Mouse (Mus musculus): ENCODE measurements at regions not wholly inside any gene's neighbourhood (a gene's known extent, or its start where the extent isn't known, plus 50 kb on each side); places are given as distances from the start of the nearest gene placed in this dataset.
A peak's percentile ranks its signal among the peaks of the same experiment; 100 is the strongest.

DNA sequence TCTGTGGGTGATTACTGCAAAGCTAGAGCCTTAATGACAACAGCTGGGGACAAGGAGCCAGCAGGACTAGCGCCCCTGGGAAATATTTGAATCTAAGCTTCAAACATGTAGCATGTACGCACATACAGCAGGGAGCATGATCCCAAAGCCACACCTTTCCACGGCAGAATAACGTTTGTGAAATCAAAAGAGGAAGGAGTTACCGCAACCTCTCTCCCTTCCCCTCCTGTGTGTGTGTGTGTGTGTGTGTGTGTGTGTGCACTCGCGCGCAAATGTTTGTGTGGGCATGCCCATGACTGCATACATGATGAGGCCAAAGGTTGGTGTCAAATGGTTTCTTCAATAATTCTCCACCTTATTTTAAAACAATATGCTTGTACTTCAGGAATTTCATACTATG is 132.9 kb downstream of the Rplp1 start:
- Histone ChIP-seq H3K27me3 (replicated peaks; ENCODE audit: low read depth, poor library complexity, severe bottlenecking) (no peaks in the 10 kb centered on the region), H3K36me3 (replicated peaks) (no peaks in the 10 kb centered on the region), H3K4me3 (no peak overlapping the region), H3K4me1 (no peaks in the 10 kb centered on the region), H3K27ac (replicated peaks) (no peak overlapping the region), H3K9me3 (no peaks in the 10 kb centered on the region)
- DNase-seq (ENCODE audit: low spot score), result no peak
- WGBS, result 93% methylated on average over 8 of the region's 8 CpGs

DNA sequence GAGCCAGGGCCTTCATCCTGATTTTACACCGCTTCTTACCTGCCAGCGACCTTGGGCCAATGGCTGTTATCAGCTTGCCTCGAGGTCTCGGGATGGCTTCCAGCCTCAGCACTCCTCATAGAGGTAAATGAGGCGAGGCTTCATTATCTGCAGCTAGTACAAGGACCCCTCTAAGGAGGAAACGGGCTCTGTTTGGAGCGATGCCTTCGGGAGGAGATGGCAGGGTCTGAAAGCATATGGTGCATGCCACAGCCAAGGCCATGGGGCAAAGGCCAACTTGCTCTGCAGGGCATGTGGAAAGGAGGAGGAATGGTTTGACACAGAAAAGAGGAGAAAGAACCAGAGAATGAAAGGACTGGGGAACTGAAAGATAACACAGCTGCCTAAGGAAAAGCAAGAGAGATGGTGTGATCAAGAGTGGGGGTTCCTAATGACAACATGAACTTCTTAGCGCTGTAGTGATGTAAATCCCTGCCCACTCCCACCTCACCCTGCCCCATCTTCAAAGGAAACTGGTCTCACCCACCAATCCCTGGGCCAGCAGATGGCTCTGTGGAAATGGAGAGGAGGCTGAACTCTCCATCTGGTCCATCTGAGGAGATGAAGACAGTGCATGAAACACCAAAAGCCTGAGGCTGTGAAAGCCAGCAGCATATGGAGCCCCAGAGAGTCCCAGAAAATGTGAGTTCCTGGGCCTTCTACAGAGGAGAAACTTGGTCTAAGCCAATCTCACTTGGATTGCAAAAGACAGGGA is 134.0 kb downstream of the Rplp1 start:
- Histone ChIP-seq H3K4me1 (no peaks in the 10 kb centered on the region), H3K9me3 (no peaks in the 10 kb centered on the region), H3K27ac (replicated peaks) (no peak overlapping the region), H3K36me3 (replicated peaks) (no peaks in the 10 kb centered on the region), H3K4me3 (no peak overlapping the region), H3K27me3 (replicated peaks; ENCODE audit: low read depth, poor library complexity, severe bottlenecking) (no peaks in the 10 kb centered on the region)
- WGBS, result 87% methylated on average over 9 of the region's 9 CpGs
- no peak for DNase-seq (ENCODE audit: low spot score)

DNA sequence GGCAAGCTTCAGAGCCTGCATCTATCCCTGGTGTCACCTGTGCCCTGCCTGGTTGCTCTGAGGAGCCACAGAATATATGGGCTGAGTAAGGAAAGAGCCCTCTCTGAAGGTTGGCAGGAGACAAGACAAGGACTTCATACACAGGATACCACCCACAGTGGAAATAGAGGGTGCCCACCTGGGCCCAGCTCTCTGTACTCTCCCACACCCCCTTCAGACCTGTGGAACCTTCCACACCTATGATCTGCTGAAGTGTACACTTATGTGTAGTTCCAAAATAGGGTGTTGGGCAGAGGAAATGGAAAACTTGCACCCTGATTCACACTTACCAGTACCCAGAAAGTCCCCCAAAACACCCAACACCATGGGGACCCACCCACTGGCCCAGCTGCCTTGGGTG is 135.2 kb downstream of the Rplp1 start:
- no peak for DNase-seq (ENCODE audit: low spot score)
- Histone ChIP-seq H3K27me3 (replicated peaks; ENCODE audit: low read depth, poor library complexity, severe bottlenecking) (no peaks in the 10 kb centered on the region), H3K4me3 (no peak overlapping the region), H3K36me3 (replicated peaks) (no peaks in the 10 kb centered on the region), H3K9me3 (no peaks in the 10 kb centered on the region), H3K4me1 (no peaks in the 10 kb centered on the region), H3K27ac (replicated peaks) (no peak overlapping the region)

DNA sequence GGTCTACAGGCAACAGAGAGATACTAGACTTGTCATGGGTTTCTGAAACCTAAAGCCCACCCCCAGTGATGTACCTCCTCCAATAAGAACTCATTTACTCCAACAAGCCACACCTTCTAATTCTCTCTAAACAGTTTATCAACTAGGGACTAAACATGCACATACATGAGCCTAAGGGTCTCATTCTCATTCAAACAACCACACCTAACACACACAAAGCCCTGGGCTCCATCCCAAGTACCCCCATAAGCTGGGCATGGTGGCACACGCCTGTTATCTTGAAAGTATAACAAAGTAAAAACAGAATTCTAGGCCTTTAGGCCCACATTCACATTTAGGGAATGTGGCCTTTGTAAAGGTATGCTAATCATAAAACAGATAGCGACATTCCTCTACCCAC is 137.9 kb downstream of the Rplp1 start:
- DNase-seq (ENCODE audit: low spot score), result no peak
- WGBS, result 87% methylated on average over 2 of the region's 2 CpGs
- H3K27me3 ChIP-seq (replicated peaks; ENCODE audit: low read depth, poor library complexity, severe bottlenecking), result no peaks in the 10 kb centered on the region
- no peaks in the 10 kb centered on the region for H3K36me3 ChIP-seq (replicated peaks)
- no peaks in the 10 kb centered on the region for H3K4me1 ChIP-seq
- H3K4me3 ChIP-seq, result no peak overlapping the region
- H3K27ac ChIP-seq (replicated peaks), result no peak overlapping the region
- H3K9me3 ChIP-seq, result no peaks in the 10 kb centered on the region

DNA sequence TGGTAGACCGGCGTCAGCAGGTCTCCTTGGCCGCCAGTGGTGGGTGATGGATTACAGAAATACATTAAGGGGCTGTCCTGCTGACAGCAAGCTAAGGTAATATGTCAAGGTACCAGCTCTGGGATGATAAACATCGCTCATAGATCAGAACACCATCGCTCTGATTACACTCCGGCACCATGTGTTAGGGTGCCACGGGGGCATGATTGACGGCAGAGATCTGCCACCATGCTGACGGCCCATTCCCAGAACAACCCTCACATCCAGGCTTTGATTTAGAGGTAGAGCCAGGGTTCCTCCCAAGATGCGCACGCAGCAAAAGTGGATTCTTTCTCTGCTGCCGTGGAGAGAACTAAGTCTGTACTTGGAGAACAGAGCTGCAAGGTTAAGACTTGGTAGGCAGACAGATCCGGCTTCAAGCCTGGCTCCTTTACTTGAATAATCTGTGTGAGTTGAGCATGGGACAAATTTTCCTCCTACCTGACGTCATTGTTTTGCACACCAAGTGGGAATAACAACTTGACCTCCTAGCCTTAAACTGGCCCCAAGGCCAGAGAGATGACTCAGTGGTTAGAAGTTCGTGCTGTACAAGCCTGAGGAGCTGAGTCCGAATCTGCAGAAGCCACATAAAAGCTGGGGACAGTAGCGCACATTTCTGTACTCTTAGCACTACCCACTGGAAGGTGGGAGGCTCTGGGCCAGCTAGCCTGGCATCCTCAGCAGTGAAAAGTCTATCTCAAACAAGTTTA is 144.0 kb downstream of the Rplp1 start:
- Histone ChIP-seq H3K9me3 (no peaks in the 10 kb centered on the region), H3K27ac (replicated peaks) (no peak overlapping the region), H3K27me3 (replicated peaks; ENCODE audit: low read depth, poor library complexity, severe bottlenecking) (no peaks in the 10 kb centered on the region), H3K4me1 (peaks cover 2% of the 10 kb centered on the region), H3K36me3 (replicated peaks) (no peaks in the 10 kb centered on the region), H3K4me3 (no peak overlapping the region)
- 89% methylated on average over 17 of the region's 17 CpGs for WGBS
- DNase-seq (ENCODE audit: low spot score), result no peak

DNA sequence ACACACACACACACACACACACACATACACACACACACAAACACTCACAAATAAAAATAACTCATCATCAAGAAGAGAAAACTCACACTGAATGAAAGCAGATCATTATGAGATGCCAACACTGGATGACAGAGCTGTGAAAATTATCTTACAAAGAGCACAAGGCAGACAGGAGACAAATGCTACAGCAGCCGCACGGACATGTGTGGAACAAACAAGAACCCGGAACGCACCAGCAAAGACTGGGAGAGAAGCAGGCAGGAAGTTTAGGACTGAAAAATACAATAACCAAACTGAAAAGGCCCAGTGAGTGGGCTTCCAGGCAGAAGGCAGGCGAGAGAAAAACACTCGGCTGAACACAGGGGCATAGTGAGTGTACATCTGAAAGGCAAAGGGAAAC is 148.2 kb downstream of the Rplp1 start:
- no peaks in the 10 kb centered on the region for H3K9me3 ChIP-seq
- H3K27ac ChIP-seq (replicated peaks), result no peak overlapping the region
- DNase-seq (ENCODE audit: low spot score), result no peak
- no peaks in the 10 kb centered on the region for H3K36me3 ChIP-seq (replicated peaks)
- no peaks in the 10 kb centered on the region for H3K27me3 ChIP-seq (replicated peaks; ENCODE audit: low read depth, poor library complexity, severe bottlenecking)
- H3K4me3 ChIP-seq, result no peak overlapping the region
- WGBS, result 88% methylated on average over 6 of the region's 6 CpGs
- H3K4me1 ChIP-seq, result peaks cover 6% of the 10 kb centered on the region

DNA sequence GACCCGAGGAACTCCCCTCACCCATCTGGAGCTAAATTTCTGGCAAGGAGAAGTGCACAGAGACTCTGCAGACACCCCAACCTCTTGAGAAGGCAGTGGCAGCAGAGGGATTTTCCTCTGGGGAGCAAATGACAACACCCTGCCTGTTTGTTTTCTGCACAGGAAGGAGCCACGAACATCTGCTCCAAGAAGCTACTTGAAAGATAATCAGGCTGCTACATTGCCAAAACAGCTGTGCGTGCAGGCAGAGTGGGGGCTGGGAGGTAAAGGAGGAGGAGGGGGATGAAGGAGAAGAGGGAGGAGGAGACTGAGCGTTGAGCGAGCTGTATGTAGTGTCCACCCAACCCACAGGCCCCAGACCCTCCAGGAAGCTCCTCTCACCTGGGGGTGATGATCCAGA is 149.0 kb downstream of the Rplp1 start:
- no peak overlapping the region for H3K4me3 ChIP-seq
- no peak for DNase-seq (ENCODE audit: low spot score)
- 49% methylated on average over 5 of the region's 5 CpGs for WGBS
- H3K9me3 ChIP-seq, result no peaks in the 10 kb centered on the region
- no peak overlapping the region for H3K27ac ChIP-seq (replicated peaks)
- H3K27me3 ChIP-seq (replicated peaks; ENCODE audit: low read depth, poor library complexity, severe bottlenecking), result no peaks in the 10 kb centered on the region
- peaks cover 6% of the 10 kb centered on the region for H3K4me1 ChIP-seq
- no peaks in the 10 kb centered on the region for H3K36me3 ChIP-seq (replicated peaks)

DNA sequence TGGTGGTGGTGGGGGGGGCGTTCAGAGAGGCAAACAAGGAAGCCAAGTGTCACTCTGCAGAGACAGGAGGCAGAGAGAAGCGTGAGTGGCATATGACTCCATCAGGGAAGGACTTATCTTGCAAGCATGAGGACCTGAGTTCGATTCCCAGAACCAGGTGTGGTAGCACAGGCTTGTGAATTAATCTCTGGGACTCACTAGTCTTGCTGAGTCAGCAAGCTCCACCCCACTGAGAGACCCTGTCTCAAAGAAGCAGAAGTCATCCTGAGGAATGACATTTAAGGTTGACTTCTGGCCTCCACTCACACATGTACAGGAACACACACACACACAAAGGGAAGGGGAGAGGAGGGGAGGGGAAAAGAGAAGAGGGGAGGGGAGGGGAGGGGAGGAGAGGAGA is 156.5 kb downstream of the Rplp1 start:
- no peak for DNase-seq (ENCODE audit: low spot score)
- Histone ChIP-seq H3K4me3 (no peak overlapping the region), H3K27ac (replicated peaks) (no peak overlapping the region), H3K4me1 (peaks cover 33% of the 10 kb centered on the region), H3K27me3 (replicated peaks; ENCODE audit: low read depth, poor library complexity, severe bottlenecking) (peaks cover 9% of the 10 kb centered on the region; the same call in 1 of the 2 replicates), H3K9me3 (no peaks in the 10 kb centered on the region), H3K36me3 (replicated peaks) (no peaks in the 10 kb centered on the region)
- WGBS, result 88% methylated on average over 3 of the region's 3 CpGs

DNA sequence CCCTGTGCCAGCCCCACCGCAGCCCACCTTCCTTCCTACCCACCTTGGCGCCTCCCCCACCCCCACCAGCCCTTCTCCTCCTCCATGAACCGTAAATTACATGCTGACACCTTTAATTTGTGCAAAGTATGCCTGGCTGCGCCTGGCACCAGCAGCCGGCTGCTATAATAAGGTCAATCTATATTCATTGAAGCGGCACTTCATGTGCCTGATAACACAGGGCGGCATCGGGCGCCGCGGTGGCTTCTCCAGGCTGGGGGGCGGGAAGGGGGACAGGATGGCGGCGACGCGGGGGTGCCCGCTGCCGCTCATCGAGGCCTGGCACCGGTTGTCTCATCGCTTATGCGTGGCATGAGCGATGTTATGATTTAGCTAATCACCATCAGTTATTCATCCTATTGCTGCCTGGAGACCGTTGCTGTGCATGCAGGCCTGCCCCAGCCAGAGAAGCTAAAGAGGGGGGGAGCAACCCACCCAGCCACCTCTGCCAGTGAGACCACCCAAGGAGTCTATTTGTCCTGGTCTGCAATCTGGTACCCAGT is 157.5 kb downstream of the Rplp1 start:
- Histone ChIP-seq H3K4me1 (peaks cover 33% of the 10 kb centered on the region), H3K4me3 (no peak overlapping the region), H3K27me3 (replicated peaks; ENCODE audit: low read depth, poor library complexity, severe bottlenecking) (peaks cover 9% of the 10 kb centered on the region; the same call in 1 of the 2 replicates), H3K36me3 (replicated peaks) (no peaks in the 10 kb centered on the region), H3K27ac (replicated peaks) (no peak overlapping the region), H3K9me3 (no peaks in the 10 kb centered on the region)
- WGBS, result 88% methylated on average over 24 of the region's 24 CpGs
- no peak for DNase-seq (ENCODE audit: low spot score)

DNA sequence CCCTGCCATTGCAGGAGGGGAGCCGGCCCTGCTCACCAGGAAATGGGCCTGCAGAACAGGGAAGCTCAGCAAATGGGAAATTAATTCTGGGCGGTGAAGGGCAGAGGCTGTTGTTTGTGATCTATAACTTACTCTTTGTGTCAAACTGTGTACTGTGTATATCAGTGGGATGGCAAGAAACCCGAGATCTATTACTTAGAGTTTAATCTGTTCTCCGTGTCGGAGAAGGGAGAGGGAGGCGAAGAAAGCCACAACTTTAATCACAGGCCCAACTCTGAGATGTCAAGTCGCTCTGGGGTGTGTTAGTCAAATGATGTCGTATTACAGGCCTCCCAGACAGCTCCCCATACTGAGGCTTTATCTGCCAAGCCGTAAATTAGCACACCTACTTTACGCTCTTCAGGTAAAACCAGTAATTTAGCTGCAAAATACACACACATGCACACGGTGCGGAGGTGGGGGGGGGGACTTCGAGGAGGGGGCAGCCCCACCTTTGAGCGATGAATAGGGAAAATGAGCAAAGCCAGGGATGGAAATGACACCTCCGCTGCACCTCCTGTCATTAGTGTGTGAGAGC is 158.0 kb downstream of the Rplp1 start:
- H3K27ac ChIP-seq (replicated peaks), result no peak overlapping the region
- WGBS, result 74% methylated on average over 15 of the region's 15 CpGs
- peaks cover 9% of the 10 kb centered on the region; the same call in 1 of the 2 replicates for H3K27me3 ChIP-seq (replicated peaks; ENCODE audit: low read depth, poor library complexity, severe bottlenecking)
- H3K9me3 ChIP-seq, result no peaks in the 10 kb centered on the region
- peaks cover 33% of the 10 kb centered on the region for H3K4me1 ChIP-seq
- no peak for DNase-seq (ENCODE audit: low spot score)
- no peak overlapping the region for H3K4me3 ChIP-seq
- H3K36me3 ChIP-seq (replicated peaks), result no peaks in the 10 kb centered on the region

DNA sequence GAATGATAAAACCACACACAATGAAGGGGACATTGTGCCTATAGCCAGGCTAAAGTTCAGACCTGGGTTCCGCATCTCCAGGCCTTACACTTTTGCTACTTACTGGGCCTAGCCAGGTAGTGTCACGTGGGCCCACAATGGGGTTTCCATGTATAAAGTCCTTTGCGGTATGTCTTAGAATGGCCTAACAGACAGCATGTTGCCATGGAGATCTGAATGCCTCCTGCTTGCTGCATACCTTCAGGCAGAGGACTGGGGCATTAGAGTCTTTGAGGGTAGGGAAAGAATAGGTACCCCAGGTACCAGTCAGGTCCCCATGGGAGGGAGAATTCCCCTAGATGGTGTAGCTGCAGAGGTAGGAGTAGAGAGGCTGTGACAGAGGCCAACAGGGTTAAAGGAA is 159.0 kb downstream of the Rplp1 start:
- Histone ChIP-seq H3K9me3 (no peaks in the 10 kb centered on the region), H3K36me3 (replicated peaks) (no peaks in the 10 kb centered on the region), H3K4me1 (peaks cover 33% of the 10 kb centered on the region), H3K27me3 (replicated peaks; ENCODE audit: low read depth, poor library complexity, severe bottlenecking) (peaks cover 9% of the 10 kb centered on the region; the same call in 1 of the 2 replicates), H3K4me3 (no peak overlapping the region), H3K27ac (replicated peaks) (no peak overlapping the region)
- DNase-seq (ENCODE audit: low spot score), result no peak
- WGBS, result 90% methylated on average over 3 of the region's 3 CpGs

DNA sequence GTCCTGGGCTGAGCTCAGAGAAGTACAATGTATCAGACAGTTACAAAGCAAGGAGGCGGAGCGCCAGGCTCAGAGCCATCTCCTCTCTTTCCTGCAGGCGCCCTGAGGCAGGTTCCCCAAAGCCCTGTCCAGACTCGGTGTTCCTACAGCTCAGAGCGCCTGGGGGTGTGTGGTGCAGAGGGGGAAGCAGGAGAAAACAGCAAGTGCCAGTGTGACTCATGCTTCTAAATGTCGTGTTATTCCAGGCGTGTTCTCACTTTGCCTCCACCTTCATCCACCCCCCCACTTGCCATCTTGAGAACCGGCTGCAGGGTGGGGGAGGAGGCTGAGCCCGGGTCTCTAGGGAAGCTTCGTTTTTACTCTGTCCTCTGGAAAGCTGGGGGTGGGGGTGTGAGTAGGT is 160.5 kb downstream of the Rplp1 start:
- H3K9me3 ChIP-seq, result no peaks in the 10 kb centered on the region
- H3K4me3 ChIP-seq, result peak overlapping the region; percentile 19; the same call in 1 of the 2 replicates
- DNase-seq (ENCODE audit: low spot score), result no peak
- WGBS, result 35% methylated on average over 10 of the region's 10 CpGs
- H3K4me1 ChIP-seq, result peaks cover 30% of the 10 kb centered on the region
- H3K27ac ChIP-seq (replicated peaks), result peak overlapping the region; percentile 65; the same call in 1 of the 2 replicates
- 0 out of 2 replicates have a peak, but pooled peaks cover 9% of the 10 kb centered on the region for H3K27me3 ChIP-seq (replicated peaks; ENCODE audit: low read depth, poor library complexity, severe bottlenecking)
- H3K36me3 ChIP-seq (replicated peaks), result no peaks in the 10 kb centered on the region
